Mouse (Mus musculus) limb, embryonic 12.5 days (tissue): ENCODE results near the gene Tars2. TPM values are rescaled to one million over a fixed set of nuclear protein-coding genes. Genes with fewer than 3 reads are reported as not detected.

Experiments
- ATAC-seq: fragments of 200-750 bp; cut with Nextera tagmentation; 2 replicates; pipeline ENCODE4 v1.8.0; 2017; ENCODE audit warnings: low read depth, moderate TSS enrichment; ENCODE audit not compliant: insufficient number of reproducible peaks, insufficient read depth, low FRiP score, low TSS enrichment
- H3K27ac ChIP-seq: fragments of 300-500 bp; sonication (generic); 2 replicates; pipeline ENCODE4 v1.5.1; 2016; ENCODE audit warnings: mild to moderate bottlenecking, moderate library complexity
- H3K27me3 ChIP-seq: fragments of 300-500 bp; sonication (generic); 2 replicates; pipeline ENCODE4 v1.6.1; 2016; ENCODE audit warnings: mild to moderate bottlenecking, moderate library complexity
- H3K36me3 ChIP-seq: fragments of 300-500 bp; sonication (generic); 2 replicates; pipeline ENCODE4 v1.6.1; 2016; ENCODE audit warnings: mild to moderate bottlenecking, moderate library complexity
- H3K4me1 ChIP-seq: fragments of 300-500 bp; sonication (generic); replicated peaks from 2 replicates; pipeline ENCODE4 v1.6.1; 2016
- H3K4me2 ChIP-seq: fragments of 300-500 bp; sonication (generic); 2 replicates; pipeline ENCODE4 v1.6.1; 2016; ENCODE audit warnings: mild to moderate bottlenecking, moderate library complexity
- H3K4me3 ChIP-seq: fragments of 300-500 bp; sonication (generic); replicated peaks from 2 replicates; pipeline ENCODE4 v1.5.1; 2016; ENCODE audit warnings: mild to moderate bottlenecking
- H3K9ac ChIP-seq: fragments of 300-500 bp; sonication (generic); replicated peaks from 2 replicates; pipeline ENCODE4 v1.6.1; 2016; ENCODE audit warnings: mild to moderate bottlenecking, moderate library complexity
- H3K9me3 ChIP-seq: fragments of 300-500 bp; sonication (generic); 2 replicates; pipeline ENCODE4 v1.6.1; 2016; ENCODE audit warnings: mild to moderate bottlenecking, moderate library complexity
- WGBS: fragments of 180-500 bp; shearing (Covaris S2); methylation state at CpG from one replicate; pipeline ENCODE4 v1.1.7; 2016; 5-methylcytosine and 5-hydroxymethylcytosine counted together
- polyA plus RNA-seq: library from polyadenylated mRNA; unstranded; fragments of >200 nt; fragmentation: Nextera tagmentation; extraction: Ambion mirVana; gene quantifications from 2 replicates; pipeline ENCODE4 v1.2.1, GENCODE M21; 2016

The Tars2 gene
- polyA plus RNA-seq, 1 experiment from 2014 or later, result 60.5 TPM

- Histone ChIP-seq H3K4me3 (no peak overlapping the region), H3K4me1 (no peaks in the 10 kb centered on the region), H3K4me2 (no peak overlapping the region), H3K36me3 (0 out of 2 replicates have a peak, but pooled peaks cover 4% of the 10 kb centered on the region), H3K27me3 (no peaks in the 10 kb centered on the region), H3K27ac (no peak overlapping the region), H3K9ac (no peak overlapping the region), H3K9me3 (peaks cover 10% of the 10 kb centered on the region)
- ATAC-seq, result no peak
Measured at GRCm38 (mm10) chr3:95709967-95710366, 50.0 kb downstream of the Tars2 start.

GRCm38 (mm10) chr3:95709044-95709443 lies 51.0 kb downstream of the Tars2 start:
- no peak for ATAC-seq
- peaks cover 10% of the 10 kb centered on the region for H3K9me3 ChIP-seq
- WGBS, result 90% methylated on average over 4 of the region's 4 CpGs
- no peaks in the 10 kb centered on the region for H3K27me3 ChIP-seq
- no peak overlapping the region for H3K9ac ChIP-seq
- no peak overlapping the region for H3K4me3 ChIP-seq
- no peak overlapping the region for H3K4me2 ChIP-seq
- no peaks in the 10 kb centered on the region for H3K4me1 ChIP-seq
- 0 out of 2 replicates have a peak, but pooled peaks cover 4% of the 10 kb centered on the region for H3K36me3 ChIP-seq
- no peak overlapping the region for H3K27ac ChIP-seq

- Histone ChIP-seq H3K4me3 (no peak overlapping the region), H3K27ac (no peak overlapping the region), H3K9ac (no peak overlapping the region), H3K9me3 (0 out of 2 replicates have a peak, but pooled peaks cover under 1% of the 10 kb centered on the region), H3K4me1 (no peaks in the 10 kb centered on the region), H3K4me2 (no peak overlapping the region), H3K27me3 (no peaks in the 10 kb centered on the region), H3K36me3 (no peaks in the 10 kb centered on the region)
- ATAC-seq, result no peak
- WGBS, result 87% methylated on average over 7 of the region's 7 CpGs
Measured at GRCm38 (mm10) chr3:95707497-95707896, 52.5 kb downstream of the Tars2 start.

GRCm38 (mm10) chr3:95706273-95706672 lies 53.7 kb downstream of the Tars2 start:
- H3K9me3 ChIP-seq, result no peaks in the 10 kb centered on the region
- peaks cover 8% of the 10 kb centered on the region for H3K4me1 ChIP-seq
- no peak for ATAC-seq
- no peak overlapping the region for H3K27ac ChIP-seq
- H3K4me3 ChIP-seq, result no peak overlapping the region
- H3K36me3 ChIP-seq, result no peaks in the 10 kb centered on the region
- H3K27me3 ChIP-seq, result no peaks in the 10 kb centered on the region
- no peak overlapping the region for H3K4me2 ChIP-seq
- WGBS, result 90% methylated on average over 4 of the region's 4 CpGs
- H3K9ac ChIP-seq, result no peak overlapping the region

- no peak for ATAC-seq
- peaks cover 10% of the 10 kb centered on the region for H3K4me1 ChIP-seq
- no peak overlapping the region for H3K9ac ChIP-seq
- no peaks in the 10 kb centered on the region for H3K36me3 ChIP-seq
- no peaks in the 10 kb centered on the region for H3K9me3 ChIP-seq
- no peaks in the 10 kb centered on the region for H3K27me3 ChIP-seq
- H3K4me3 ChIP-seq, result no peak overlapping the region
- no peak overlapping the region for H3K27ac ChIP-seq
- 91% methylated on average over 4 of the region's 4 CpGs for WGBS
- no peak overlapping the region for H3K4me2 ChIP-seq
Measured at GRCm38 (mm10) chr3:95704612-95705011, 55.4 kb downstream of the Tars2 start.

- Histone ChIP-seq H3K36me3 (no peaks in the 10 kb centered on the region), H3K9me3 (no peaks in the 10 kb centered on the region), H3K4me2 (no peak overlapping the region), H3K27me3 (no peaks in the 10 kb centered on the region), H3K4me3 (no peak overlapping the region), H3K27ac (no peak overlapping the region), H3K4me1 (peaks cover 10% of the 10 kb centered on the region), H3K9ac (no peak overlapping the region)
- no peak for ATAC-seq
- 92% methylated on average over 3 of the region's 3 CpGs for WGBS
Measured at GRCm38 (mm10) chr3:95703276-95703675, 56.7 kb downstream of the Tars2 start.

- WGBS, result 5% methylated on average over 24 of the region's 24 CpGs
- Histone ChIP-seq H3K27me3 (no peaks in the 10 kb centered on the region), H3K4me1 (peaks cover 10% of the 10 kb centered on the region), H3K9me3 (no peaks in the 10 kb centered on the region), H3K36me3 (no peaks in the 10 kb centered on the region), H3K4me2 (peak overlapping the region; percentile 57), H3K9ac (peak overlapping the region; percentile 67), H3K27ac (peak overlapping the region; percentile 86), H3K4me3 (peak overlapping the region; percentile 27)
- peak; percentile 86 for ATAC-seq
Measured at GRCm38 (mm10) chr3:95701877-95702540, 58.0 kb downstream of the Tars2 start.

GRCm38 (mm10) chr3:95701085-95701484 lies 58.9 kb downstream of the Tars2 start:
- no peak overlapping the region for H3K4me3 ChIP-seq
- ATAC-seq, result no peak
- H3K4me1 ChIP-seq, result peaks cover 17% of the 10 kb centered on the region
- no peaks in the 10 kb centered on the region for H3K36me3 ChIP-seq
- no peak overlapping the region; the same call in 1 of the 2 replicates for H3K4me2 ChIP-seq
- H3K9me3 ChIP-seq, result no peaks in the 10 kb centered on the region
- 76% methylated on average over 2 of the region's 2 CpGs for WGBS
- no peaks in the 10 kb centered on the region for H3K27me3 ChIP-seq
- H3K27ac ChIP-seq, result peak overlapping the region; percentile 86; the same call in 1 of the 2 replicates
- no peak overlapping the region for H3K9ac ChIP-seq

GRCm38 (mm10) chr3:95700233-95700681 lies 59.7 kb downstream of the Tars2 start:
- 67% methylated on average over 6 of the region's 6 CpGs for WGBS
- Histone ChIP-seq H3K9ac (no peak overlapping the region), H3K27ac (no peak overlapping the region), H3K4me2 (no peak overlapping the region), H3K36me3 (no peaks in the 10 kb centered on the region), H3K4me3 (no peak overlapping the region), H3K4me1 (peaks cover 23% of the 10 kb centered on the region), H3K27me3 (no peaks in the 10 kb centered on the region), H3K9me3 (no peaks in the 10 kb centered on the region)
- no peak for ATAC-seq

- no peak overlapping the region for H3K27ac ChIP-seq
- no peaks in the 10 kb centered on the region for H3K27me3 ChIP-seq
- H3K4me1 ChIP-seq, result peaks cover 23% of the 10 kb centered on the region
- H3K4me2 ChIP-seq, result no peak overlapping the region
- 97% methylated on average over 4 of the region's 4 CpGs for WGBS
- H3K9ac ChIP-seq, result no peak overlapping the region
- no peak overlapping the region for H3K4me3 ChIP-seq
- H3K9me3 ChIP-seq, result no peaks in the 10 kb centered on the region
- ATAC-seq, result no peak
- H3K36me3 ChIP-seq, result no peaks in the 10 kb centered on the region
Measured at GRCm38 (mm10) chr3:95698286-95698685, 61.7 kb downstream of the Tars2 start.

GRCm38 (mm10) chr3:95696360-95696759 lies 63.6 kb downstream of the Tars2 start:
- Histone ChIP-seq H3K4me3 (no peak overlapping the region), H3K27me3 (no peaks in the 10 kb centered on the region), H3K4me1 (peaks cover 17% of the 10 kb centered on the region), H3K4me2 (no peak overlapping the region), H3K36me3 (peaks cover 2% of the 10 kb centered on the region; the same call in 1 of the 2 replicates), H3K27ac (no peak overlapping the region), H3K9me3 (0 out of 2 replicates have a peak, but pooled peaks cover under 1% of the 10 kb centered on the region), H3K9ac (no peak overlapping the region)
- ATAC-seq, result no peak
- WGBS, result 21% methylated on average over 7 of the region's 7 CpGs

GRCm38 (mm10) chr3:95695796-95696195 lies 64.2 kb downstream of the Tars2 start:
- Histone ChIP-seq H3K9me3 (0 out of 2 replicates have a peak, but pooled peaks cover 4% of the 10 kb centered on the region), H3K27me3 (no peaks in the 10 kb centered on the region), H3K27ac (no peak overlapping the region), H3K4me1 (peaks cover 14% of the 10 kb centered on the region; the same call in 1 of the 2 replicates), H3K4me3 (no peak overlapping the region), H3K4me2 (no peak overlapping the region), H3K9ac (peak overlapping the region; percentile 31; the same call in 1 of the 2 replicates), H3K36me3 (peaks cover 6% of the 10 kb centered on the region; the same call in 1 of the 2 replicates)
- no peak for ATAC-seq
- 43% methylated on average over 3 of the region's 3 CpGs for WGBS
